Mouse (Mus musculus): ENCODE results near the gene 4931428L18Rik.
A peak's percentile ranks its signal among the peaks of the same experiment; 100 is the strongest.
"Not testable (repeated sequence)": the region's sequence is repeated elsewhere in the genome, so short reads cannot be mapped to it uniquely, and the experiment has no call there.

The 4931428L18Rik gene

DNA sequence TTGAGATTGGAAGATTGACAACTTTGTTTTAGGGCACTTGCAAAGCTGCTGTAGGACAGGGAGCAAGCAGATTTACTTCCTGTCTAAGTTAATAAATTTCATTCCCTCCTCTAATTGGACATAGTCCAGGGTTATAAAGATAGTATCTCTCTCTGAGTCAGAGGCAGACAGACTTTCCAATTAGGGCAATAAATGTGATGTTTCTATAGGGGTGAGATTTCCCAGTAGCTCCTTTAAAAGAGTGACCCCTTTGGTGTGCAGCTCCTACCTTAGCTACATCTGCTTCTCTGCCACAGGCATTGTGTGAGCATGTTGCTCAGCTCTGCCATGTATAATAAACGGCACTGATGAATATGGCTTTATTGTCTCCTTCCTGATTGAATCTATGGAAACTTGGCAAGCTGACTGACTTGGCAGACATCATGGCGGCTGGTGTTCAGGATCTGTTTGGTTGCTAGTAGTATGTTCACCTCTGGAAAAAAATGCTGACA is 163.6 kb downstream of the 4931428L18Rik start:
- DNase-seq (ENCODE audit: low spot score in 2 of 2) = no peak

DNA sequence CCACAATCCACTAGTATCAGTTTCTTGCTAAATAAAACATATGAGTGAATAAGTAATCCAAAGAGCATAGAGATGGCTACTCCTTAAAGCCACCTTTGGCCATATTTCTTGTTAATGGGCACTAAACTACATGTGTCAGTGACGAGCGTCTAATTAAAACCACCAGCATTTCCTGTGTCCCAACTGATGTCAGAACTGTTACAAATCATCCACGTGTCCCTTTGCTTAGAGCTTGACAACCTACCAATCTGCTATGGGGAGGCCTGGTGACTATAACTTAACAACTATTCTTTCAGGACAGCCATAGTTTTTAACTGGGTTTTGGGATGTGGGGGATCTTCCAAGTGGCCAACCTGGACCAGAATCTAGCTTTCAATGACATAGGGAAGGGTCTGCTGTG is 164.3 kb downstream of the 4931428L18Rik start:
- no peak for DNase-seq (ENCODE audit: low spot score in 2 of 2)

DNA sequence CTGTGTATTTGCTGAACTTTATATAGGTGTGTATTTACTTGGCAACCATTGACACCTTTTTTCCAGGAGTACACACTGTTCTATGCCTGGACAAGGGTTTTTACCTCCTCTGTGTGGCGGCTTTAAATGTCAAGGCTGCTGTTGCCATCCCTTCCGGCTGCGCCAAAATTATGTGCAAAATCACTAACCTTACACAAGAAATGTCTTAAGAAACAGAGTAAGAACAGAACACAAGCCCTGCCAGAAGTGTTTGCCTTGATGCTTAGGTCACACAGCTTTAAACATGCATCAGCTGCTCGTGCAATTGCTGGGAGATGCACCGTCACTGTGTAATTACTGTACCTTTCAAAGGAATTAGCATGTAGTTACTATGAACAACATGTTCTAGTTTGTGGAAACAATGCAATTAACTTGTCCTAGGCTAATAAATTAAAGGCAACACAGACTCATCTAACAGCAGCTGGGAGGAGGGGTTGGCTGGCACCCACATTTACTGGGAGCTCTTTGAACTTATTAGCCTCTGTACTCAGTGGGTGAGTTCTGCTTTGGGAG is 171.0 kb downstream of the 4931428L18Rik start:
- no peak for DNase-seq (ENCODE audit: low spot score in 2 of 2)

DNA sequence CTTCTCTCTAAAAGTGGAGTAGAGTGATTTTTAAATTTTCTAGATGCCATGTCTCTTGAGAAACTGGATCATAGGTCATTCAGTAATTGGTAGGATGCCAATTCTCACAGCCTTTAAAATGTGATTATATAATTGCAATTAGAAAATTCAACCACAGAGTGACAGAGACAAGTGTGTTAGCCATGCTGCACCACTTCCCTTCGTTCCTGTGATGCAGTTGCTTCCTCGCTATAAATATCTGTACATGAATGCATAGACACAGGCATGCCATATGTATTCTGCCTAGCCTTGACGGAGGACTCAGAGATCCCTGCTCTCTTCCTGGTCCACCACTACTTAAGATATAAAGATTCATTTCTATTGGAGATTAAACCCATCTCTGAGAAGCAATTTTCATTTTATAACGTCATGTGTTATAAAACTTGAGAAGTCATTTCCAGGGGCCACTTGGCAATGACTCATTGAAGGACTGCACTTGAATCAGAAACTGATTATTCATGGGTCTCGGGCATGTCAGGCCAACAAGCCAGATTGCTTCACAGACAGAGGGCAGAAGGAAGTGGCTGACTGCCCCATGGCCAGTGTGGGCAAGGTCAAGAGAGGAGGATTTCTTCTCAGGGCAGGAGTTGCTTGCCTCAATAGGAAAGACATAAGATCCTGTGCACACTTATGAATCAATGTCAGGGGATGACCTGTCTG is 172.4 kb downstream of the 4931428L18Rik start:
- peak in 1 of 2 experiments; percentile 31 for DNase-seq (ENCODE audit: low spot score in 2 of 2)

DNA sequence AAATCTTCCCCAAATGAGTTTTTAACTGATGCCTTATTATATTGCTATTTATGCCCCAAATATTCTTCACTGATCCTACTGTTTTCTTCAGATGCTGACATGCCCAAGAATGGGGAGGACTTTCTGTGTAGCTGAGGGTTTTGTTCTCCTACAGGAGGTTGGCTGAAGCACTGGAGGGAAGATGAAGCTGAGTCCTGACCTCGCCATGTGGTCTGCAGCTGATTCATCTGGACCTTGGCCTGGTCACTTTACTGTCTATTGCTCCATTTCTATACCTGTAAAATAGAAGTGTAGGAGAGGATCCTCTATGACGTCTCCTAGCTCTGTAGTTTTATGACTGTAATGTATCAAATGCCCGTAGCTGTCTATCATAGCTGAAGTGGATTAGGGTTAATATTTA is 179.3 kb downstream of the 4931428L18Rik start:
- DNase-seq (ENCODE audit: low spot score in 2 of 2) = no peak

DNA sequence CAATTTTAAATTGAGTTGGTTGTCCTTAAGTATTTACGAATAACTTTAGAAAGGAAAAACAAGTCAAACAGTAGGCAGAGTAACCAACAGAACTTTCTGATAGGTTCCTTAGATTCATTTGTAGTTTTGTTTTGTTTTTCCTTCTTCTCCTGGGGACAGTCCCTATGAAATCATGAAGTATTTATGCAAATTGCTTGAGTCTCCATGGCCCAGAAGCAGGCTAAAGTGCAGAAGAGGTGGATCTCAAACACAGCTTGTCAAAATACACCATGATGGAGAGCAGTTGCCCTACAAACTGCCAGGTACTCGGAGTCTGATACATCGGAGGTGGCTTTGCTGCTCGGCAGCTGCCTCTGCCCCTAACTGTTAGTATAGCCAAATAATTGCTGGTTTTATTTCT is 179.7 kb downstream of the 4931428L18Rik start:
- DNase-seq (ENCODE audit: low spot score in 2 of 2) = no peak

DNA sequence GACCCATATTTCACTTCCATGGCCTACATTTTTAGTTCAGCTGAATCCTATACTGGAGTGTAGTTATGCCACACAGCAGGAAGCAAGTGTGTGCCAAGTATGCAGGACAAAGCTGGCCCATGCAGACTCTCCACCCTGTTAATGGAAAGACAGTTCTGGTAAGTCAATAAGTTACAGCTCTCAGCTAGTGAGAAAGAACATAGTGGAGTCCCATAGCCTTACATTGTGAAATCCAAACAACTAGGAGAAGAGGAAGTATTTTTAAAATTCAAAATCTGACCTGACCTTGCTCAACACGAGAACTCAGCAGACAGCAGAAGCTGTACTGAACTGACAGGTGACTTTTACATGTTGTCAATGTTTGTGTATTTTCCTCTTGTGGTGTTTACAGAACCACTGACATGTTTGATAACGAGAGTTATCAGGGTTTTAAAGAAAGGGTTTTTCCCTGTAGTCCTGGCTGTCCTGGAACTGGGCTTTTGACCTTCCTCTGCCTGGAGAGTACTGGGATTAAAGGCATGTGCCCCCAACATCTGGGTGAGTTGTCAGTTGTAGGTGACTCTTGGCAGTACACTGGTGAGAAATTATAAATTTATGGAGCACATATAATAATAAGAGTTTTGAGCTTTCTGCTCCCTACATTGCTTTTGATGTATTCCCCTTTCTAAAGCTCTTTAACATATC is 188.5 kb downstream of the 4931428L18Rik start:
- DNase-seq (ENCODE audit: low spot score in 2 of 2) = no peak

DNA sequence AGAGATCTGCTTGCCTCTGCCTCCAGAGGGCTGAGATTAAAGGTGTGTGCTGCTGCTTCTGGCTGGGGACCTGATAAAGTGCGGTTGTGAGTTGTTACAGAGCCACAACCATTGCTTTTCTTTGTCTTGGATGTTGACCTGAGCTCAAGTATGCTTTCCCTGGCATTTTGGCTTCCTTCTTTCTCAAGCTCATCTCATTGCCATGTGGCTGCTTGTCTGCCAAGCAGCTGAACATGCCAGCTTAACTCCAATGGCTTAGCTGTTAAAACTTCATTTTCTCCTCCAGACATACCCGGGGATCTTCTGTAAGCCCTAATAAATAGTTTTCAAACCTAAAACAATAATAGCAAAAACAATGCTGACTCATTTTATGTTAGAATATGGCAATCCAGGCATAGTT is 190.1 kb downstream of the 4931428L18Rik start:
- no peak for DNase-seq (ENCODE audit: low spot score in 2 of 2)

DNA sequence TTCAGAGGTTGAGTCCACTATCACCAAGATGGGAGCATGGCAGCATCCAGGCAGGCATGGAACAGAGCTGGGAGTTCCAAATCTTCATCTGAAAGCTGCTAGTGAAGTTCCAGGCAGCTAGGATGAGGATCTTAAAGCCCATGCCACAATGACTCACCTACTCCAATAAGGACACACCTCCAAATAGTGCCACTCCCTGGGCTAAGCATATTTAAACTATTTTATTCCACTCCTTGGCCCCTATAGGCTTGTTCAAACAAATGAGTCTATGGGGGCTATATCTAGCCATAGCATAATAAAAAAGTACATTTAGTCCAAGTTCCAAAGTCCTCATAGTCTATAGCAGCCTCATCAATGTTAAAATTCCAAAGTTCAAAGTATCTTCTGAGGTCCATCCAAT is 199.3 kb downstream of the 4931428L18Rik start:
- no peak for DNase-seq (ENCODE audit: low spot score in 2 of 2)

DNA sequence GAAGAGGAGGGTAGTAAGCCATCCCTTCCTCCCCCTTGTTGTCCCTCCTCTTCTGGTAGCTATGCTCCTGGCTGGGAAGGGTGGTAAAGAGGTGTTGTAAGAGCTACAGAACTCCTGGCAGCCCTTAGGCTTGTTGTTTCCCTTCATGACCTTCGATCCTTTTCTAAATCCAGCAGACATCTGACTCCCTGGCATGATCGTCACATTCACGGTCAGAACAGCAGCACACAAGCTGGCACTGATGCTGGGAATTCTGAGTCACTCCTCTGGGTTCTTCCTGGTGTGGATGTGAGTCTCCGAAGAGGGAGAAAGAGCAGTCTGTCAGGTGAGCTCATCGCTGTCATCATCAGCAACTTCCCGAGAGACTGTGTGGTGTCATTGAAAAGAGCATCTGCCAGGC is 203.2 kb downstream of the 4931428L18Rik start:
- DNase-seq (ENCODE audit: low spot score in 2 of 2) = peak; percentile 16 to 19

DNA sequence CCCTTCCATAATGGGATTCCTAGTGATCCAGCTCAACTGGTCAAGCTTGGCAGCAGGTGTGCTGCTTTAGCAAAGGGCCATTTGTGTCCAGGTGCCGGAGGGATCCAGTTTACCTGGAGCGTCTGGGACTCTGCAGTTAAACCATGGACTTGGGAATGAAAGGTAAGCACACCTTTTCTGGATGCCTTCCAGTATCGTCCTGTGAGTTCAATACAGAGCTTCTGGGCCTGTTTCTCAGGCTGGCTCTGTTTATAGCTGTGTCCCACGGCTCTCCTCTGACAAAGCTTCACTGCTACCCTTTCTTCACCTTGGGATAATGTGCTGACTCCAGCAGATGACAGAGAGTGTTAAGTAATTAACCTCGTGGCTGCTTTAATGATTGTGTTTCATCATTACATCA is 205.1 kb downstream of the 4931428L18Rik start:
- no peak for DNase-seq (ENCODE audit: low spot score in 2 of 2)

DNA sequence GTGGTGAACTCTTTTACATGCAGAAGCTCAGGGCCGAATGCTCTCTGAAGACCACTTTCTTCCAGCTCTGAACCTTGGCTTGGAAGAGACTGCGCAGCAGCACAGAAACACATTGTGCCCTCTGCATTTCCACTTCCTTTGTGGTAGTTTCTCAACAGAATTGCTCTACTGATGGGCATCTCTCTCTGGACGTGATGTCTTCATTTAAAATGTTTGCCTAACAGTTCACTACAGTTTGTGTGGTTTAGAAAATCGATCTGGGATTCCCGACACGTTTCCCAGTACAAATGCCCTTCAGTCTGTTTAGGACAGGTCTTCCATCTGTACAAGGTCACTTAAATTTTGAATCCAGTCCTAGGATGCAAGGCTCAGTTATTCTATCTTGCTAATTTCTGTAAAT is 206.4 kb downstream of the 4931428L18Rik start:
- DNase-seq (ENCODE audit: low spot score in 2 of 2) = no peak

DNA sequence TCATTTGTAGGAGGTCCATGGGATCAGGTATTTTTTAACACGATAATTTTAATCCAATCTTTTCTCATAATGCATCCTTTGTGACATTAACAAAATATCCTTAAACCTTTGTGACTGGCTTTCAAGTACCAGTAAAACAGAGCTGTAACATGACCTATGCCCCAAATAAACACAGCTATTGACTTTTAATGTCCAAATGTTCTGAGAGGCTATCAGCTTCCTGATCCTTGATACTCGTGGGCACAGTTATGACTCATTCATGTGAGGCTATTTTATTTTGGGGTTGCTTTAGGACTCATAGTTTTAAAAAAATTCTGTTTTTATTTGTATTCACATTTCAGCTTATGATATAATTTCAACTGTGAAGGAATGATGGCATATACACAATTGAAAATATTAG is 207.2 kb downstream of the 4931428L18Rik start:
- no peak for DNase-seq (ENCODE audit: low spot score in 2 of 2)

DNA sequence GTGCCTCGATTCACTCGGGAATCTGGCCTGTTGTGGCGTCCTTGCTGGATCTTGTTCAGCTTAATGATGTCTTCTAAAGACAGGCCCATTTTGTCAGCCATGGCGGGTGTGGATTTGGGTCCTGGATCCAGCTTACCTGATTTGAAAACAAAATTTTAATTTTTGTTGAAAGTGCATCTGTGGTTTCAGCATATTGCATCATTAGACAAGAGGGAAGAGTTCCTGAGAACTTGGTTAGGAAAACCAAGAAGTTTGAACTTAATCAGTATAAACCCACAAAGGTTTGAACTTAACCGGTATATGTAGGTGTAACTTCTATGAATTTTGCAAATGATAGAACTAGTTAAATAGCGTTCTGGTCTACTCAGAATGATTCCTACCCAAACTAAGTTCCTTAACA is 244.6 kb downstream of the 4931428L18Rik start, which contains the start of gene AC153137.1:
TSS of gene AC153137.1 (minus strand) at position 101 of the 400 bp plus-strand sequence.
- DNase-seq (ENCODE audit: low spot score in 2 of 2) = not testable (repeated sequence)

DNA sequence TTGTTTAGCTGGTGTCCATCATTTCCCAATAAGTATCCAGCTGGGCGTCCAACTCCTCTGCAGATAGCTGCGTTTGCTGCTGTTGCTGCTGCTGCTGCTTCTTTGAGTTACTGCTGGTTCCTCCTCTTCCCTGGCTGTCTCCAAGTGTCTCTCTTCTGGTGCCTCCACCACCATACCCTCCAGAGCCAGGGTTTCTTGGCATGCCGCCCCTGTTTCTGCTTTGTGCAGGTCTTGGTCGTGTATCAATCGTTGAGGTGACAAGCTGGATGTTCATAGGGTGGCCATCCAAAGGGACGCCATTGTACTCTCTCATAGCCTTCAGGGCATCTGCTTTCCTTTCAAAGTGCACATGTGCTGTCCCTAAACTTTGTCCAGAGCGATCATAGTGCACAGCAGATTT is 245.2 kb downstream of the 4931428L18Rik start:
- not testable (repeated sequence) for DNase-seq (ENCODE audit: low spot score in 2 of 2)

DNA sequence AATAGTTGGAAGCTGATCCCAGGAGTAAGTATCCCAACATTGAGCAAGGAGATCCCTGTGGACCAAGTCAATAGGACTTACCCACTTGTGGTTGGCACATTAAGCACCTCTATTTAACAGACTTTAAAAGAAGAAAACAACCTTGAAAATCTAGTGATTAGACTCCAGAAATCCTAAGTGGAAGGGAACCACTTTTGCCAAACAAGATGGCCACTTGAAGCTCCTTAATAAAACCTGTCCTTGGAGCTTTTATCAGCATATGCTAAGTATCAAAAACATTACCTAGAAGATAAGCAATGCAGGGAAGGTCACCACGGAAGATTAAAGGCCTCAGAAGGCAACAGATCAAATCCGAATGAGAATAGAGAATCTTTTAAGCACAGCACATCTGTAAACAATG is 270.7 kb downstream of the 4931428L18Rik start:
- no peak for DNase-seq (ENCODE audit: low spot score in 2 of 2)

DNA sequence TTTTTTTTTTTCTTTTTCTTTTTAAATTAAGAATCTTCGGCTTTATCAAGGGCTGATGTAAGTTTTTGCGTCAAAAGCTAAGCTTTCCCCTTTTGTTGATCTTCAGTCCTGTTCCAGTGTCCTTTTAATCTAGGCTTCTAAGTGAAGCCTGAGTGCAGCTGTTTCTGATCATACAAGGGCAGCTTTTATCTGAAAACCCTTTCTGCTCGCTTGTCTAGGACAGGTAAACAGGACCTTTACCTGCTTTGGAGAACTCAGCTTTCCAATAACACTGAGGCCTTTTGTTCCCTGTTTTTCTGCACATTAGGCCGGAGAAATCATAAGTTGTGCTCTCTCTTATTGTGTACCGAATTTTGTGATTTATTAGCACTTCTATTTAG is 272.0 kb downstream of the 4931428L18Rik start:
- DNase-seq (ENCODE audit: low spot score in 2 of 2) = no peak

DNA sequence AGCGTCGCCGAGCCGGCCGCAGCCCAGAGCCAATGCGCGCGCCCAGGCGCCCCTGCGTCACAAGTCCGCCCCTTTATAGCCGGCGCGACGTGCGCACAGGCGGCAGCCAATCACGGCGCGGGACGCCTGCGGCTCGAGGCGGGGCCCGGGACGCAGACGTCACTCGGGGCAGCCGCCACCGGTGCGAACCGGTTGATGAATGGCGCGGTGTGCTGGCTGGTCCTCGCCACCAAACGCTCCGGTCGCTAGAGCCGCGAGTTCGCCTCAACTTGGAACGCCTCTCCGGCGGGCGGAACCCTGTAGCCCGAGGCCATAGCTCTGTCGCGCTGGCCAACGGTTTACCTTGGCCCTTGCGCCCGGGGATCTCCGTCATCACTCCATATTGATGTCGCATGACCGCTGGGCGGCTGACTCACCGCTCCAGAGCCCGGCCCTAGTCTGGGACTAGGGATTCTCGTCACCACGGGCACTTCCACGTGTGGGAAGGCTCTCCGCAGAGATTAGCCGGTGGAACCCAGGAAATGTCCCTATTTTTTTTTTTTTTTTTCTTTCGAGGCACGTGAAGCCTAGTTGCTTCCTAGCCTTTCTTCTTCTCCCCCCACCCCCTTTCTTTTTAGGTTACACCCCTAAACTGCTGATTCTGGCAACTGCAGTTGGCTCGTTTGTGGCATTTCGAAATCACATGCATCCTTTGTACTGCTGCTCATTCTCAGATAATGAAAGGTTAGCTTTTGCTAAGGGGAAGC is 272.6 kb downstream of the 4931428L18Rik start:
- DNase-seq (ENCODE audit: low spot score in 2 of 2) = peak; percentile 92 to 95

DNA sequence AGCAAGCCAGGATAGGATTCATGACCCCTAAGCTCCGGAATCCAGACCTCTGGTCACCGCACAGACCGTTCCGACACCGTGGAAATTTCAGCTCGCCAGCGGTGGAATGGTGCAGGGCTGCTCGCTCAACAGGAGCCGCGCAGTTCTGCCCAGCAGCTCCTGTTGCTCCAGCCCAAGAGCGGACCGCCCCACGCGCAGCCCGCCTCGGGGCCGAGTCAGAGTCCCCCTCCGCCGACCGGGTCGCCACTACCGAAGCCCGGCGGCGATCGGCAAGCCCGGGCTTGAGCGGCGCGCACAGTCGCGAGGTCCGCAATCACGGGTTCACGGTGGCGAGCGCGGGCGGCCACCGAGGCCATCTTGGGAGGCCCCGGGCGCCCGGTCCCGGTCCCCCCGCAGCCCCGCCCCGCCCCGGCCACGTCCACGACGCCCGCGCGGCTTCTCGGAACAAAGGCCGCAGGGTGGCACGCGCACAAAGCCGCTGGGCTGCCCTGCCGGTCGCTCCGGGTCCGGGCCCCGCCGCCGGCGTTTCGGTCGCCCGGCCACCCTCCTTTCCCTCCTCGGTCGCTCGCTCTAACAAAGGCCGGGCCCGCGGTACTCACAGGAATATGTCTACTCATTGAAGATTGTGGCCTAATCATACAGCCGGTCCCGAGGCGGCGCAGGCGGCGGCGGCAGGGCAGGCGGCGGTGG is 273.4 kb downstream of the 4931428L18Rik start:
- DNase-seq (ENCODE audit: low spot score in 2 of 2) = peak; percentile 40 to 65

DNA sequence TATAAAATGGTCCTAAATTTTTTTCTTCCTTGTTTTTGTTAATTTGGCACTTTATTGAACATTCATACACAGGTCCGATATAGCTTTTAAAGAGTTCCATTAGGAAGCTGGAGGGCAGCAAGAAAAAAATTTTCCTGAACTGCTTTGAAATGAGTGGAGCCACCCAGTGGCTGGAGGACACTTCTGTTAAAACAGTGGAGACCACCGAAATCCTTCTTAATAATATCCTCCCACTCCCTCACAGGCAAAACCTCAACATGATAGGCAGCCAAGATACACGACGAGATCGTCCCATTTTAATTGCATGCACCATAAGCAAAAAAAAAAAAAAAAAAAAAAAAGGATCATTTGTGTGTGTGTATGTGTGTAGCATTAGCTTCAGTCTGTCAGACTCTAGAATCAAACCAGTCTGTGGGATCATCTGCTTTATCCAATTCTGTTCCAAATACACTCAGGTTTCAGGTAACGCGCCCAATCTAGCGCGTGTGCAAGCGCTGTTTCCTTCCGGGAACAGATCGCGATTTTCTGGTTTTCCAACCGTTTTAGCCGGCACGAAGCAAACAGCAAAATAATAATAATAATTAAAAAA is 274.0 kb downstream of the 4931428L18Rik start:
- DNase-seq (ENCODE audit: low spot score in 2 of 2) = no peak

All from urinary bladder, adult 18-20 months (tissue).